Mouse (Mus musculus): ENCODE results near the gene Smco3.

Gene Smco3

GRCm38 (mm10) chr6:136845706-136846480, 10.6 kb upstream of the Smco3 start:
- DNase-seq (ENCODE audit: low spot score), result peak; percentile 58

- no peak for DNase-seq (ENCODE audit: low spot score)
Observed at GRCm38 (mm10) chr6:136844903-136845302, 9.7 kb upstream of the Smco3 start.

- DNase-seq (ENCODE audit: low spot score), result no peak
Observed at GRCm38 (mm10) chr6:136837323-136837722, 2.1 kb upstream of the Smco3 start.

- no peak for DNase-seq (ENCODE audit: low spot score)
Observed at GRCm38 (mm10) chr6:136831712-136832111, 3.5 kb downstream of the Smco3 start.

- no peak for DNase-seq (ENCODE audit: low spot score)
Observed at GRCm38 (mm10) chr6:136828681-136829080, 6.6 kb downstream of the Smco3 start.

- DNase-seq (ENCODE audit: low spot score), result peak; percentile 97
Observed at GRCm38 (mm10) chr6:136827881-136828561, 7.2 kb downstream of the Smco3 start, which contains the start of gene Wbp11. Wbp11 (minus strand) TSS chr6:136828233.

GRCm38 (mm10) chr6:136827516-136827880, 7.8 kb downstream of the Smco3 start, which contains the start of gene BC049715:
BC049715 (plus strand) TSS chr6:136827626.
- DNase-seq (ENCODE audit: low spot score), result no peak

GRCm38 (mm10) chr6:136827116-136827515, 8.1 kb downstream of the Smco3 start:
- no peak for DNase-seq (ENCODE audit: low spot score)

- DNase-seq (ENCODE audit: low spot score), result no peak
Observed at GRCm38 (mm10) chr6:136824987-136825386, 10.3 kb downstream of the Smco3 start.

- no peak for DNase-seq (ENCODE audit: low spot score)
Observed at GRCm38 (mm10) chr6:136821086-136821485, 14.2 kb downstream of the Smco3 start.

- no peak for DNase-seq (ENCODE audit: low spot score)
Observed at GRCm38 (mm10) chr6:136820381-136820780, 14.9 kb downstream of the Smco3 start.

GRCm38 (mm10) chr6:136817549-136817948, 17.7 kb downstream of the Smco3 start:
- DNase-seq (ENCODE audit: low spot score), result no peak

- DNase-seq (ENCODE audit: low spot score), result no peak
Observed at GRCm38 (mm10) chr6:136816826-136817225, 18.4 kb downstream of the Smco3 start.

GRCm38 (mm10) chr6:136815381-136815780, 19.9 kb downstream of the Smco3 start:
- no peak for DNase-seq (ENCODE audit: low spot score)

- no peak for DNase-seq (ENCODE audit: low spot score)
Observed at GRCm38 (mm10) chr6:136813117-136813516, 22.1 kb downstream of the Smco3 start.

GRCm38 (mm10) chr6:136811196-136811595, 24.1 kb downstream of the Smco3 start:
- DNase-seq (ENCODE audit: low spot score), result no peak

- no peak for DNase-seq (ENCODE audit: low spot score)
Observed at GRCm38 (mm10) chr6:136809673-136810072, 25.6 kb downstream of the Smco3 start.

- DNase-seq (ENCODE audit: low spot score), result no peak
Observed at GRCm38 (mm10) chr6:136809077-136809476, 26.2 kb downstream of the Smco3 start.

- no peak for DNase-seq (ENCODE audit: low spot score)
Observed at GRCm38 (mm10) chr6:136808631-136809046, 26.6 kb downstream of the Smco3 start.

GRCm38 (mm10) chr6:136808014-136808417, 27.2 kb downstream of the Smco3 start, which contains the start of gene H2afj:
H2afj (plus strand) TSS chr6:136808244.
- peak; percentile 97 for DNase-seq (ENCODE audit: low spot score)

- no peak for DNase-seq (ENCODE audit: low spot score)
Observed at GRCm38 (mm10) chr6:136807395-136808013, 27.7 kb downstream of the Smco3 start.

GRCm38 (mm10) chr6:136806819-136807218, 28.4 kb downstream of the Smco3 start:
- DNase-seq (ENCODE audit: low spot score), result no peak

GRCm38 (mm10) chr6:136805409-136805775, 29.9 kb downstream of the Smco3 start:
- no peak for DNase-seq (ENCODE audit: low spot score)

Data from testis, postnatal 14 days (tissue).